Mouse (Mus musculus): ENCODE measurements around the gene Cops7b. TPM values are rescaled to one million over a fixed set of nuclear protein-coding genes. Genes with fewer than 3 reads are reported as not detected.

The Cops7b gene
- 17.1 TPM for polyA plus RNA-seq (2014; fragmentation: Illumina TruSeq; extraction: RNeasy Lipid Tissue Mini Kit (QIAGEN cat#74804); ENCODE audit: low read depth, low replicate concordance)

DNA sequence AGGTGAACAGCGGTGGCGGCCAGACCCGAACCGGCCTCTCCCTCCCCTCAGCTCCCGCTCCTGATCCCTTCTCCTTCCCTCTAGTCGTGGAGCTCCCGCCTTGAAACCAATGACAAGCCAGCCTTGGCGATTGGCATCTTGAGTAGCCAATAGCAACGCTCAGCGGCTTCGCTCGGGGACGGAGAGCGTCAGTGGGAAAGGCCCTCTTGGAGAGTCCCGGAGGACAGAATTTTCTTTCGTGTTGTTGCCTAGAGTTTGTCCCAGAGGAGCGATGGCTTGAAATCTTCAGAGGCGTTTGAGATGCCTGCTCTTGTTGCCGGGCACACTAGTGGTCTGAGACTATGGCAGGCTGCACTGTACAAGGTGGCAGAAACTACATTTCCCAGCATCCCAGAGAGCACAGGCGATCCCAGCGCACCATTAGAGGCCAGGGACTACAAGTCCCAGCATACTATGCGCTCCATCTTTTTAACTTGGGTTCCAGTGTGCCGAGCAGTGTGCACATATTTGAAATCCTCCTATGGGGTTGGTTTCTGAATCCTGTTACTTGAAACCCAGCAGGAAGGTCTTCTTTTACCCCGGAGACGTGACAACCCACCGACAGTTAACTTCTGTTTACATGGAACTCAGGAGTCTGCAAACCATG lies at the start of gene Cops7b, which contains the start of gene Pde6d:
Gene Cops7b (plus strand): TSS at position 454 of the 646 bp plus-strand sequence.
Gene Pde6d (minus strand): TSS at position 179 of the 646 bp plus-strand sequence.

Other genes with a start within 250 kb of the Cops7b start
- gene Ncl, start 223.5 kb upstream of the Cops7b start, polyA plus RNA-seq (2014; fragmentation: Illumina TruSeq; extraction: RNeasy Lipid Tissue Mini Kit (QIAGEN cat#74804); ENCODE audit: low read depth, low replicate concordance) = 162 TPM
- gene Nmur1, start 156.7 kb upstream of the Cops7b start, polyA plus RNA-seq (2014; fragmentation: Illumina TruSeq; extraction: RNeasy Lipid Tissue Mini Kit (QIAGEN cat#74804); ENCODE audit: low read depth, low replicate concordance) = 0.35 TPM
- 2.1 TPM for gene Tex44, start 156.6 kb upstream of the Cops7b start, polyA plus RNA-seq (2014; fragmentation: Illumina TruSeq; extraction: RNeasy Lipid Tissue Mini Kit (QIAGEN cat#74804); ENCODE audit: low read depth, low replicate concordance)
- gene Ptma, start 56.2 kb upstream of the Cops7b start, polyA plus RNA-seq (2014; fragmentation: Illumina TruSeq; extraction: RNeasy Lipid Tissue Mini Kit (QIAGEN cat#74804); ENCODE audit: low read depth, low replicate concordance) = 967 TPM
- gene Pde6d, start 275 bp upstream of the Cops7b start, polyA plus RNA-seq (2014; fragmentation: Illumina TruSeq; extraction: RNeasy Lipid Tissue Mini Kit (QIAGEN cat#74804); ENCODE audit: low read depth, low replicate concordance) = 22.8 TPM
- not detected for gene Nppc, start 87.7 kb downstream of the Cops7b start, polyA plus RNA-seq (2014; fragmentation: Illumina TruSeq; extraction: RNeasy Lipid Tissue Mini Kit (QIAGEN cat#74804); ENCODE audit: low read depth, low replicate concordance)
- 10.9 TPM for gene Dis3l2, start 120.9 kb downstream of the Cops7b start, polyA plus RNA-seq (2014; fragmentation: Illumina TruSeq; extraction: RNeasy Lipid Tissue Mini Kit (QIAGEN cat#74804); ENCODE audit: low read depth, low replicate concordance)